32 mouse cellular contexts compared by ENCODE assay signal in the genomic region with DNA sequence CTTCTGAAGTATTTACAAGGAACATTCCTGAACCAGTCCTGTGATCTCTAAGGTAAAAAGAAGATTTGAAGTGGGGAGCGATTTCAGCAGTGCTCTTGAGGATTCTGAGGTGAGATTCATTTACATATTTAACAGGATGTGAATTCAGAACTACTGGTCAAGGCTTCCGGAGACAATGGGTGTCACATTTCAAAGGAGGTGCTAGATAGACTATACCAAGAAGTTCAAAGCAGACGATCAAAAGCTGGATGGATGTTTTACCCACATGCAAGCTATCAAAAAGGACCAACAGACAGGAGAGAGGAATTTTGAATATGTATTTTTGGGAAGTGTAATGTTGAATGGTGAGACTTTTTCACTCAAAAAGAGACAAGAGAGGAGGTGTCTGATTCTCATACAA. TPM values are rescaled to one million over a fixed set of nuclear protein-coding genes. Genes with fewer than 3 reads are reported as not detected.
DNase-seq lines count a peak whose midpoint lies in the region; ATAC-seq and TF ChIP-seq lines count a peak whose summit lies in the region.
"Had no signal": no experiment of that assay in that cellular context is flagged by ENCODE, and none has a peak within 500 bp of the region (broad histone marks: within the 10 kb centered on the region; RNA-seq: fewer than 3 reads in every experiment).

No protein-coding gene starts in this region.

- 56% methylated on average over 3 of the region's 3 CpGs for WGBS in midbrain, embryonic 11.5 days

- no peak for TF ChIP-seq CTCF in gastrocnemius, adult 2 months (IDR thresholded peaks at IDR 0.05)

- no peaks in the 10 kb centered on the region for H3K4me1 ChIP-seq in midbrain, embryonic 11.5 days (ENCODE audit: control insufficient read depth, insufficient read depth, low read length)
- H3K4me1 ChIP-seq: embryonic facial prominence, embryonic 10.5 days; embryonic facial prominence, embryonic 13.5 days; forebrain, embryonic 12.5 days; forebrain, embryonic 15.5 days; hindbrain, embryonic 10.5 days; hindbrain, embryonic 13.5 days; intestine, embryonic 15.5 days had no signal

- H3K9me3 ChIP-seq in midbrain, embryonic 11.5 days (ENCODE audit: control insufficient read depth, low read length): no peaks in the 10 kb centered on the region
- H3K9me3 ChIP-seq: embryonic facial prominence, embryonic 10.5 days; embryonic facial prominence, embryonic 13.5 days; forebrain, embryonic 12.5 days; forebrain, embryonic 15.5 days; hindbrain, embryonic 10.5 days; hindbrain, embryonic 13.5 days; intestine, embryonic 15.5 days had no signal

- H3K9ac ChIP-seq in midbrain, embryonic 11.5 days (ENCODE audit: low read length): no peak overlapping the region
- H3K9ac ChIP-seq: embryonic facial prominence, embryonic 13.5 days; forebrain, embryonic 12.5 days; forebrain, embryonic 15.5 days; hindbrain, embryonic 13.5 days; intestine, embryonic 15.5 days had no signal

- no peak for DNase-seq in gastrocnemius, adult 2 months
- no peak for DNase-seq in gastrocnemius, postnatal 14 days
- DNase-seq in WW6 (ENCODE audit: low read depth, low spot score): peak; percentile 7
- DNase-seq in natural killer cell, adult 2 months (ENCODE audit: low spot score in 2 of 2): peak; percentile 14 to 58
- no peak for DNase-seq in testis, postnatal 14 days (ENCODE audit: low spot score)
- DNase-seq in midbrain, embryonic 11.5 days (ENCODE audit: low spot score, missing footprints): no peak
- DNase-seq: adrenal gland, postnatal 14 days; B cell, adult 2 months; cerebellum, adult 11 months; cerebellum, adult 2 months; cerebellum, adult 9-11 months; cerebellum, postnatal 25 days; gastrocnemius, postnatal 10 days; heart, adult 11 months; kidney, adult 11 months had no signal

- H3K4me3 ChIP-seq in gastrocnemius, adult 2 months: no peak overlapping the region
- no peak overlapping the region for H3K4me3 ChIP-seq in midbrain, embryonic 11.5 days (ENCODE audit: low read depth, low read length)
- H3K4me3 ChIP-seq: embryonic facial prominence, embryonic 10.5 days; embryonic facial prominence, embryonic 13.5 days; erythroblast, embryonic 14.5 days; forebrain, embryonic 12.5 days; forebrain, embryonic 15.5 days; hindbrain, embryonic 10.5 days; hindbrain, embryonic 13.5 days; intestine, embryonic 15.5 days had no signal

- 0 out of 2 replicates have a peak overlapping the region, but pooled peaks have one; percentile 43 for H3K27ac ChIP-seq in gastrocnemius, adult 2 months
- H3K27ac ChIP-seq in midbrain, embryonic 11.5 days (ENCODE audit: low read depth, low read length): no peak overlapping the region
- H3K27ac ChIP-seq: embryonic facial prominence, embryonic 10.5 days; embryonic facial prominence, embryonic 13.5 days; forebrain, embryonic 12.5 days; forebrain, embryonic 15.5 days; hindbrain, embryonic 10.5 days; hindbrain, embryonic 13.5 days; intestine, embryonic 15.5 days had no signal

- no peak for ATAC-seq in midbrain, embryonic 11.5 days (ENCODE audit: low FRiP score)
- ATAC-seq: forebrain, embryonic 15.5 days; hindbrain, embryonic 16.5 days; intestine, embryonic 15.5 days; Patski had no signal

- intact Hi-C loops in gastrocnemius, adult 2 months (cut with DNase I): no loop called here
- intact Hi-C loops in gastrocnemius, postnatal 14 days (cut with DNase I; ENCODE audit: low total_unique reads): no loop called here

- no peaks in the 10 kb centered on the region for H3K27me3 ChIP-seq in midbrain, embryonic 11.5 days (ENCODE audit: control insufficient read depth, insufficient read depth, low read length)
- H3K27me3 ChIP-seq: embryonic facial prominence, embryonic 13.5 days; forebrain, embryonic 12.5 days; forebrain, embryonic 15.5 days; hindbrain, embryonic 13.5 days; intestine, embryonic 15.5 days; Patski had no signal

- H3K4me2 ChIP-seq in midbrain, embryonic 11.5 days: no peak overlapping the region
- H3K4me2 ChIP-seq: embryonic facial prominence, embryonic 13.5 days; forebrain, embryonic 12.5 days; forebrain, embryonic 15.5 days; heart, embryonic 11.5 days; hindbrain, embryonic 13.5 days; intestine, embryonic 15.5 days had no signal

- H3K36me3 ChIP-seq in midbrain, embryonic 11.5 days (ENCODE audit: control insufficient read depth, insufficient read depth, low read length): no peaks in the 10 kb centered on the region
- H3K36me3 ChIP-seq: embryonic facial prominence, embryonic 10.5 days; embryonic facial prominence, embryonic 13.5 days; forebrain, embryonic 12.5 days; forebrain, embryonic 15.5 days; hindbrain, embryonic 10.5 days; hindbrain, embryonic 13.5 days; intestine, embryonic 15.5 days had no signal

RNA-seq across cellular contexts. Expression of gene Clnk, which starts 28.7 kb away (rescaled TPM):
- not detected for total RNA-seq in gastrocnemius, adult 2 months (2021)
- total RNA-seq in gastrocnemius, postnatal 14 days (2021): not detected
- polyA plus RNA-seq in midbrain, embryonic 11.5 days (2014; fragmentation: Nextera tagmentation; extraction: Ambion mirVana): 0.18 and 0.22 TPM in 2 replicates
- total RNA-seq: adrenal gland, postnatal 14 days; adrenal gland, postnatal 4 days; gastrocnemius, postnatal 10 days; gastrocnemius, postnatal 4 days; heart, adult 8-10 months; heart, postnatal 25 days had no signal
- polyA plus RNA-seq: cerebellum, adult 2 months; embryonic facial prominence, embryonic 13.5 days; erythroblast, embryonic 14.5 days; forebrain, embryonic 12.5 days; heart, embryonic 11.5 days; heart, embryonic 14.5 days; heart, postnatal 0 days; Patski had no signal

Comparison
In these comparisons a context has a peak if more than half of its experiments do, and no peak if none do; other contexts are left out.
1. DNase-seq: peak in WW6 (single experiment) and natural killer cell, adult 2 months (2 of 2); none in gastrocnemius, adult 2 months (single experiment), gastrocnemius, postnatal 14 days (single experiment), testis, postnatal 14 days (single experiment) and midbrain, embryonic 11.5 days (single experiment).